Mouse (Mus musculus) cerebellum, postnatal 25 days (tissue): ENCODE results near the gene Tmem117.

ENCODE experiments used
- DNase-seq, 2 experiments: peaks; one replicate each; pipeline ENCODE4 v3.0.0; 2021; ENCODE audit warnings: mixed read lengths in 2 of 2

Gene Tmem117

DNA sequence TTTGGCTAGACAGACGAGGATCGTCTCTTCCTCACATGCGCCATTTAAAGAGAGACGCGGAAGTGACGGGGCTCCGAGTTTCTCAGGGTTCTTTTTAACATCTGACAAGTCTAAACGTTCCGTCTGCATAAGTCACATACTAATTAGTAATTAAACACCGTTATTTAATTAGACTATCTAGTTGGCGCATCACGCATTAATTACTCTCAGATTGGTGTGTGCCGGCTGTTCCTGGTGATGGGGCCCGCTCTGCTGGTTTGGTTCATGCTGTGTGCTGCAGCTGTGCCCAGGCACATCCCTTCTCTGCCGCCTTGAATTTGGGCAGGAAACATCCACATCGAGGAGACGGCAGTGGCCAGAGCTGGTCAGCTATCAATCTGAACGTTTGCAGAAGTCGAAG, 142.7 kb downstream of the Tmem117 start:
- DNase-seq, result peak; percentile 18 to 25

DNA sequence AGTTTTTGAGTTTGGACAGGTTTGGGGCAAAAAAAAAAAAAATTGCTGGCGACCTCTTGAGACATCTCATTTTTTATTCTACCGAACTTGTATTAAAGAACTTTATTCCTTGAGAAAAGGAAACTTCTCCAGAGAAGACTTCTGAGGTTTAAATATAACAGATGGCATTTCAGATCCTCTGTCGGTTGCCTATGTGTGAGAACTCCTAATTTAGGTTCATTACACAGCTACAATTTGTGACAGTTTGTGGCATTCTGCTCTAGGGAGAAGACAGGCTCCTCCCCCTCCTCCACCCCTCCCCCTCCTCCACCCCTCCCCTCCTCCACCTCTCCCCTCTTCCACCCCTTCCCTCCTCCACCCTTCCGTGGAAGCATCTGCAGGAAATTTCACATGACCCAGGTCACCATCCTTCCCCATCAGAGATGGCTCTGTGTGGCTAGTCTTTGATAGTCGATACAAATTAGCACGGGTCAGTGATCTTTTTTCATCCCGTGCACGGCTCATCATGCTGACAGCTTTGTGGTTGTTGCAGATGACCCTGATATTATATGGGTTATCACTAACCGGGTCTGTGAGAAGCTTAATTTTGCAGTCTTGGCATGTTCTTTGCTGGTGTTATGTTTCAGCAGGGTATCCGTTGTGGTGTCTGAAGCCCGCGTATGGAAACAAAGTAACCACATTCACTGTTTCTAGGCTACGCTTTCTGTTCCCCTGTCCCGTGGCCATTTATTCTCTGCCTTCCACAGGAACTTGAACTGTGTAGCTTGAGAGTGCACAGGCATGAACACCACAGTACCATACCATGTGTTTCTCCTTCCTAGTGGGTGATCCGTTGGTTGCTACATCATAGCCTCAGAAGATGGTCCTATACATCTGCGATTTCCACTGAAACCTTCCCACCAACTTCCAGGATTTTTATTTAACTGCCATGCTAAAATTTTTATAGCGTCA, 147.4 kb downstream of the Tmem117 start:
- DNase-seq, result no peak

DNA sequence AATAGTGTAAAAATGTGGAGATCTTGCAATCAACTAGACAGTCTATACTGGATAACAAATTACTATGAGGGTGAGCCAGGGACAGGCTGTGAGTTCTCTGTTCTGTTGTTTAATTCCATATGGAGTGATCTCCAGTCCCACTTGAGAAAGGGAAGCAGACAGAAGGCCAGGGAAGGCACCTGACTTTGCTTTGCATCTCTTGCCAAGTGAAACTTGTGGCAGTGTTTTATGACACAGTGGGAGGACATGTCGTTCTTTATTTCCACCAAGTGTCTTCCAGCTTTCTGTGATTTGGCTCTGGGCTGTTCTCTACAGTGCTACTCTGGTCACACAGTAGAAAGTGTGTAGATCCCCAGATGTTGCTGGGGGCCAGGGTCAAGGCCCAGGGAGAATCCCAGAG, 152.5 kb downstream of the Tmem117 start:
- DNase-seq, result peak; percentile 45 to 53

DNA sequence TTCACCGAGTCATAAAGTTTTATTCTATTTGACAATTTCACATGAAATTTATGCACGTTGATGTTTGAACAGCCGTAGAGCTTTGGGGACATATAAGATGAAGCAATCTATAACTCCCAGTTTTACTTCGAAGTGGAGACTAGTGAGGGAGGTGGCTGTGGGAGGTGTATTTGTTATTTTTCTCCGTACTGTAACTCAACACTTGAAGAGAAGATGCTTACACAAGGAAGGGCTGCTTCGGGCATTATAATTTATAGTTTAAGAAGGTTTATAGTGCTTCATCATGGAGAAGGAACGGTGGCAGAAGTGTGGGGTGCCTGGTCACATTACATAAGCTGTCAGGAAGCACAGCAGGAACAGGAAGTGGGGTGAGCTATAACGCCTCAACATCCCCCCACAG, 164.4 kb downstream of the Tmem117 start:
- no peak for DNase-seq

DNA sequence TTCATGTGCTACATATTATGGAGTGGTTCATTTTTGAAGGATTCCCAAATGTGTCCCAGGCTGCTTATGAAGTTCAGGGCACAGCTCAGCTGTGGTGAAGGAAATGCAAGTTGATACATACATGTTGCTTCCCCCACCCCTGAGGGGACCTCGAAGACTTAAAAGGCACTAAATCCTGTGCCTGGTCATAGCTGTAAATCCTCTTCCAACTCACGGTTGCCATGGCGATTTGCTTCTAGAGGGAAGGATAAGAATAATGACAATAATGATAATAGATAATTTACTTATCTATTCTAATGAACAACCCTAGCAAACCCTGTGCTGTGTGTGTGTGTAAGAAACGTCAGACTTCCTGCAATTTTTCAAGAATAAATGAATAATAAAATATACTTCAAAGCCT, 166.5 kb downstream of the Tmem117 start:
- no peak for DNase-seq

DNA sequence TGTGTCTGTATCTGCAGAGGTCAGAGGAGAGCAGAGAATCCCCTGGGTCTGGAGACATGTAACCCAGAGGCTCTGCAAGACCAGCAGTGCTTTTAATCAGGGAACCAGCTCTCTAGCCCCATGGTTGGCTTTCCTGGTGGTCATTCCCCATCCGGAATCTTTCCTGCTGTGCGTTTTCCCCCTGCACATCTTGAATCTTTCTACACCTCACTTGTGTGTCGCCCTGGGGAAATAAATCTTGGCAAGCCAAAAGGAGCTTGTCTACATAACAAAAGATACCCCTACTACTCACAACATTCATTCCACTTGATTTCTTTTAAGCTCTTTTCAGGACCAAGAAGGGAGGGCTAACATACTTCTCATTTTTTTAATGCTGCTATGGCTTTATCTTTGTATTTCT, 169.2 kb downstream of the Tmem117 start:
- no peak for DNase-seq

DNA sequence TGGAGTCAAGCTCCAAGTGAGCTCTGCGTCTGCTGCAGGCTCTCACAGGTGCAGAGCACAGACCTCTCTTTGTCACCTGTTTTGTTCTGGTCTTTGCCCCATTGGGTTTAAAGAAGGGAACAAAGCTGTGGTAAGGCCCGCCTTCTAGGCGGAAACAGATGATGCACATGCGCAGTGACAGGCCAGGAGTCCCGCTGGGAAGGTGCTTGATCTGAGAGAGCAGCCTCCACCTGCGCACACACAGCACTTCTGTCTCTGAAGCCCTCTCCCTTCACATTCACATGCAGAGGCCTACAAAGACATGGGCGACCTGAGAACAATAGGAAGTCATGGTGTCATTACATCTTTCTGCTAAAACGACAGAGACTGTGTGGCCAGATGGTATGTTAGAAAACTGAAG, 172.4 kb downstream of the Tmem117 start:
- no peak for DNase-seq

DNA sequence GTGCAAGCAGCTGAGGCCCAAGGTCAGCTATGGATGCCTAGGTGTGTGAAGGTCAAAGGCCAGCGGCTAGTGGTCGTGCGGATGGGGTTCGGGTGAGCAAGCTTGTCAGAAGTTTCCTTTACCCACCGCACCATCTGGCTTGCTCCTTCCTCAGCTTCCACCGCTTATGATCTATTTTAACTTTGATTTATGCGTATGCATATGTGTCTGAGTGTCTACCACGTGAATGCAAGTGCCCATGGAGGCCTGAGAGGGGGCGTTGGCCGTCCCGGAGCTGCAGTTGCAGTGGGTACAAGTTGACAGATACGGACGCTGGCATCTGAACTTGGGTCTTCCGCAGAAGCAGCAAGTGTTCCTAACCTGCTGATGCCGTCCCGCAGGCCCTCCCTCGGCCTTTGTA, 173.8 kb downstream of the Tmem117 start:
- DNase-seq, result no peak

DNA sequence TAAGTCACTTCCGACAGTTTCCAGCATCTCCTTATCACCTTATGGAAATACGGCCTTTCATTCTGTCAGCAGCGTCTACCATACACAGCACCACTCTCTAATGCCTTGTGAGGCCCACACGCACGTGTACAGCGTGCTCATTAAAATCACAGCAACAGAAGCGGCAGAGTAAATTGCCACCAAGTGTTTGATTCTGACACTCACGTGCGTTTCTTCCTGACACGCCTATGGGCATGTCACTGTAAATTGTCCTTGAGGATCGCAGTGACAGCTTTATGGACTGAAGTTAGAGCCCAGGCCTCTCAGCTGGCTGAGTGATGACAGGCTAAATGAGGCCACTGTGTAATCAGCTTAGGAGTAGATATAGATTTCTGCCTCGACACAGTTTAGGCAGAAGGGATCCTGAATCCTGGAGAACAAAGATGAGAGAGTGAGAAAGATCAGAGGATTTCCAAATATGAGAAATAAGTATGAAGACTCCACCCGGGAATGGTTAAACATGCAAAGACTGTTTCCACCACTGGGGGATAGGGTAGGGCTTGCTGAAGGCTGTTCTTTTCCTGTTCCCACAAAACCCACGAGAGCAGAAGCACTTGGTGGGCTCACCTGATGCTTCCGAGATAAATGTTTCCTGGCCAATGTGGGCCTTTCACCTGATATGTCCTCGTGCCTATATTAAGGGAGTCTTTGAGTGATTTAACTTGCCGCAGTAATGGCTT, 174.8 kb downstream of the Tmem117 start:
- no peak for DNase-seq

DNA sequence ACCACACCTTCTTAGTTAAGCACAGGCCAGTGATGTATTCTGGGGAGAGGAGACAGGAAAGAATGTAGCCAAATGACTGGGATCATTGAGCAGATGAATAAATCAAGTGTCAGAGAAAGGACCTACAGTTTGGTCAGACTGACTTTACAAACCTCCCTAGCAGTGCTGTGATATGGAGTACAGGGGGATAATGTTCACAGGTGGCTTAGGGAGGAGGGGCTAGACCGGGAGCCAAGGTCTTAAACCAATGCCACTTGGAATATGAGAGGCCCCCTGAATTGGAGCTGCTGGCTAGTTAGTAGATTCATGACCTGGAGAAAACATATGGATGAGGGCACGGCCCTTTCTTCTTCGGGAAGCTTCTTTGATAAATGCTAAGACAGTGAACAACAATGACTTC, 177.0 kb downstream of the Tmem117 start:
- DNase-seq, result no peak

DNA sequence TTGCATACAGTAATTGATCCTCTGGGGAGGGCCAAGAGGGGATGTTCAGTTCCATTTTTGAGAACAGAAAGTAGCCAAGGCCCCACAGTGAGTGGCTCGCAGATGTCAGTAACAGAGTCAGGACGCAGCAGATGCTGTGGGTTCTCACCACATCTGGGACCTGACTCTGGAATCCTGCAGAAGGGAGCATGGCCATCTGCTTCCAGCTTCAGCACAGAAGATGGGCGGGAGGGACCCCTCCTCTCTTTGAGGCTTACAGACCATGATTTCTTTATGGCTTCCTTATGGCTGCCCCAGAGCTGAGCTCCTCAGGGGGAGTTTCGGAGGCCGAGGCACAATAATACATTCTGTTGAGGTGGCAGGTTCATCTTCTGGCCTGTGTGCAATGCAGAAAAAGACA, 182.5 kb downstream of the Tmem117 start:
- DNase-seq, result no peak

DNA sequence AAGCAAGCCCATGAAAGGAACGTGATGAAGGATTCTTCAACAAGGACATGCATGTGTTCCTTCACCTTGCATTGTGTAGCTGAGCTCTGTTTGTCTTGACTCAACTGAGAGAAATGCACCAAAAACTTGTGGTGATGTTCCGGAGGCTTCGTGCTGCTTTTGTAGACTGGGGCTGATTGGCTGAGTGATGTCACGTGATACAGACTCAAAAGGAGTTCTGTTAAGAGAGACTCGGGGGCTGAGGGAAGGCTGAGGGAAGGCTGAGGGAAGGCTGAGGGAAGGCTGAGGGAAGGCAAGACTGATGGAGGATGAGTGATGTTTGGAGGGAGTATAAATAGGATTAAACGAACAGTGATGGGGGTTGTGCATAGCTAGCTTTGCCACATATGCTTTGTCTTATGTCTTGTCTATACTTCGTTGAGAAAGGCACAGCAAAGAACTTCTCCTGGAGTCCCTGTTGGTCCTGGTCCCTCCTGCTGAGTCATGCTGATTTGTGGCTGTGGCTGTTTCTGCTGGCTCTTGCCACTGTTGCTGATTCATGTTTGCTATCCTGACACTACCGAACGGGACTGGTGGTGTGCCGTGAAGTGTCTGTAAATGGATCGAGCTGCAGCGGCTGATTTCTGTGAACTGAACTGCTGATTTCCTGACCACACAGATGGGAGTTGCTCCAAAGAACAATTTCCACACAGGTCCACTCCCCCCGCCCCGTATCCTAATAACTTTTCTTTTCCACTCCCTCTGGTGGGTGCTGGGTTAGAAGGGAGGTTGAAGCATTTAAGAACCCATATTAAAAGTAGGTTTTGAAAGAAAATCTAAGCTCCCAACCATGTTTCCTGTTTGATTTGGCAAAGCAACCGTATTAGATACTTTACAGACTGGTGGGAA, 185.4 kb downstream of the Tmem117 start:
- DNase-seq, result no peak

DNA sequence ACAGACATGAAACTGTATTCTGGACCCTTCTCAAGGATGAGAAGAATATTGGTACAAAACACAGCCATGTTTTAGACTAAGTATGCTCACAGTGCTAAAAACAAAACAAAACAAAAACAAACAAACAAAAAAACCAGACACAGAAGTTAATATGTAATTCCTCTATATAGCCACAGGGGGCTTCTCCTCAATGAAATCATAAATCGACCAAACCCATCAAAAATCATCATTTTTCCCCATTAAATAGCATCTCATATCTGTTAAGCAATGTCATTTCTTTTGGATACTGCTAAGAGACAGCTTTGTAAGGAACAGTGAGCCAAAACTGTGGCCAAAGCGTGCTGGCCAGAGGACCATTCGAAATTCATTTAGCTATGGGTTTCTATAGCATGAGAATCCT, 206.6 kb downstream of the Tmem117 start:
- DNase-seq, result no peak

DNA sequence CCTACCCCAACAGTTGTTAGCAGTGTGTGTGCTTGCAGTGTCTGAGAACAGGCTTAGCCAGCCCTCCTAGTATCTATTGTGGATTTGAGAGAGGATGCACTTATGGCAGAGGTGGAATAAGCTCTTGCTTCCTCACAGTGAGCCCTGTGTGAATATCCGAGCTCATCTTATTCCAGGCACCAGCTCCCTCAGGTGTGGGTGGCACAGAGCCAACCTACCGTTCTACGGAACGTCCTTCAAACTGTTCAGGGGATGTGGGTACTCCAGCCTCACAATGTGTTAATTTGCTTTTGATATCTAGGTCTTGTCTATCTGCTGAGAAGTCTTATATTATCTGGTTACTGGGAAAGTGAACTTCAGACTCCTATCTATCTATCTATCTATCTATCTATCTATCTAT, 209.6 kb downstream of the Tmem117 start:
- DNase-seq, result peak; percentile 22 to 47

DNA sequence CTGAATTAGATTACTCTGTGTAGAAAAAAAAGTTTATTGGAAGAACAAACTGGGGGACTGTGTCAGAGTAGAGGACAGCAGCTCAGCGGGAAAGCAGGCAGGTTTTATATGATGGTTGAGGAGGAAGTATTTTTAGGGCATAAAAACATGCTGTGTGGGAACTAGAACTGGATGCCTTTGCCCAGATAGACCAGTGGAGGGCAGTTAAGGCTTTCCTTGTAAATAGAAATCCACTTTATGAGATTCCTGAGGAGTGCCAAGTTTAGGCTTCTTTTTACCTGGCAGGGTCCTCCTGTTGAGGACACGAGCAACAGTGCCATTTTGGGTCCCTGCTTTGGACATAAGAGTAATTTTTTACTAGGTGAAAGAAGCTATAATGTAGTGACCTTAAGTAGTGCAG, 218.5 kb downstream of the Tmem117 start:
- peak; percentile 13 to 40 for DNase-seq

DNA sequence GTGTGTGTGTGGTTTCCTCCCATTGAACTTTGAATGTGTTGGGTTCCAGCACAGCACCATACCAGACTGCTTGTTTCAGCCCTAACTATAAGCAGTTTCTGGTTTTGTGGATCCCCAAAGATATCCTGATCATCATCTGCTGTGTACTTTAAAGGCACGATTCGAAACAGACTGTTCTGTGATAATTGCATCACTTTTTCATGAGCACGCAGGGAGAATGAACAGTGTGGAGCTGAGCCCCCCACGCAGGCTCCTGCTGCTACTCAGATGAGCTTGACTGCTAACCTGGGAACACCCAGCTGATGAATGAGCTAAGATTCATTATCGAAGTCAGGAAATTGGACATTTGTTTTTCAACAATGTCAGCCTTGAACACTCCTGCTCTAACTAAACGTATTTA, 230.6 kb downstream of the Tmem117 start:
- no peak for DNase-seq

DNA sequence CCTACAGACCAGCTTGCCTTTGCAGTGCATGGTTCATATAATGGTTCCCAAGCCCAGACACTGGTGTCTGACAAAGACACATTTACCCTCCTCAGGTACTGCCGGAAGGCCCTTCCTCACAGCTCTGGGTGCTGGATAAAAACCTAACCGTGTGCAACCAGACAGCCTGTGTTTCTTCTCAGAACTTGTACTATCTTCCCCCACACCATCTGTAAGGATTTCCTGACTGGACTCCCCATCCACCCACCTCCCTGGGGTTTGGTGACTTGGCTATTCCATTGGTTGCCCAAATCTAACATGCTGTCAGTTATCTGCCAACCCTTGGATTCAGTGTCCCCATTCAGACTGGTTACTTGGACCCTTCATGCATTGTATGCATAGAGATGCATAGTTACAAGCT, 232.1 kb downstream of the Tmem117 start:
- DNase-seq, result no peak

DNA sequence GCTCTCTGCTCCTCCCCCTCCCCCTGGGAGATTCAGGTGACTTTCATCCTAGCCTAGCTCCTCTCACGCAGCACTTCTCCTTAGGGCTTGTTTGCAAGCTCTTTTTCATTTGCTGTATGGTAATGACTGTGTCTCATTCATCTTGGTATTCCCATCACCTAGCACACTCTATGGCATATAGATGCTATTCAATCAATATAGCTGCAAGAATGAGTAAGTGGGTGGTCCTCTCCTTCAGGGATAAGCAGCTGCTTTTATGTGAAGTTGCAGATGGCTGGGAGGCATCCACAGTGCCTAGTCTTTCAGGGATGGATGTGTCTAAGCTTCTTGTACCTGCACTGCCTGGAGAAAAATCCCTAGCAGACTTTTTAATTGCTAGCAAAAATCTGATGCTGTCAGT, 235.1 kb downstream of the Tmem117 start:
- no peak for DNase-seq

DNA sequence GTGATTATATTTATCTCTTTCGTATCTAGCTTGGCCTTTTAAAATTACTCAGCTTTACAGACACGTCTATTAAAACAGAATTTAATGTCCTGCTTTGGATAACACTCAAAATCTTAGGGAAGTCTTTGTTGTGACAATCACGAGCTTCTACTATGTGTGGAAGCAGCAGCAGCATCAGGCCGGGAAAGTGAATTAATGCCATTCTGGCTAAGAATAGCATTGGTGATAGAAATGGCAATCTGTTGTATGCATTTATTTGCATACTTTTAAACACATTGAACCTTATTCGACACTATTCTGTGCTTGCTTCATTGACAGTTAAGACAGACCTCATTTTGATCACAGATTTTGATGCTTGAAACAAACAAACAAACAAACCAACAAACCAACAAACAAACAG, 239.3 kb downstream of the Tmem117 start:
- no peak for DNase-seq

DNA sequence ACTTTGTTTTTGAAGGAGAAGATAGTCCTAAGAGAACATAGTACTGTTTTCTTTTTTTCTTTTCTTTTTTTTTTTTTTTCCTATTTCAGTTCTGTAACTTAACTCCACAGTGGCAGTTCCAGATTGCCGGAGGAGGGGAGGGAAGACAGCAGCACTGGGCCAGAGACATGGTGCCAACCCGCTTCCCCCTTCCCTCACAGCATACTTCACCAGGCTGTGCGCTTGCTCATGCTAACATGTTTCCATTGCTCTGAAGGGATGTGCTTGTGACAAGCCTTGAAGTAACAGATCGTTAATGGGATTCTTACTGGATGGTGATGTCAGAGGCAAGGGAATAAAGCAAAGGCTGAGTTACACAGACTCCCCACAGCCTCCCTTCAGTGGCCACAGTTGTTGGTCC, 256.0 kb downstream of the Tmem117 start:
- no peak for DNase-seq

DNA sequence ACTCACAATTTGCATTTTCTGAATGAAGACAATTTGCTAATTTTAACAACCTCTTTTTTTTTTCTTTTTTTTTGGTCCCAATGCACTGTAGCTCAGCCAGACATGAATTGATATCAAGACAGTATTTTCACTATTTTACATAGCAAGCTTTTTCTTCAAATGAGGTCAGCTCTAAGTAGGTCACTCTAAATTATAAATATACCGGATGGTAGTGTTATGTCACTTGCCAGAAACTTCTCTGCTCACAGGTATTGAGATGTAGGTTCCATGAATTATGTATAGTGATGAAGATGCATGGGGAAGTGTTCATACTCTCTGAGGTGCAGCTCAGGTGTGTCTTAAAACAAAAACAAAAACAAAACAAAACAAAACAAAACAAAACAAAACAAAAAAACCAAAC, 264.2 kb downstream of the Tmem117 start:
- no peak for DNase-seq

DNA sequence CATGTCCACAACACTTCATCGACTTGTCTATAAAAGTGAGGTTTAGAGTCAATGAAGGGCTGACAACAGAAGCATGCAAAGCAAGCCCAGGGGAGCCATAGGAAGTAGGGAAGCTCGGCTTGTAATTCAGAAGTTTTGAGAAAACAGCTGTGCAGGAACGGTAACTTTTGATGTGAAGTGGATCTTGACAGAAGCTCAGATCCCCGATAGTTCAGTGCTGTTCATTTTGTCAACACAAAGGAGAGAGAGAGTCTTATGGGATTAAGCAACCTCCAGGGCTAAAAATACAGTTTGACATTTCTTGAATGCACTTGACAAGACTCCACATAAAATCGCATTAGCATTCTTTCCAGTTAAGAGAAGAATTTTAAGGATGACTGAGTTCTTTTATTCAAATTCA, 265.1 kb downstream of the Tmem117 start:
- DNase-seq, result no peak

DNA sequence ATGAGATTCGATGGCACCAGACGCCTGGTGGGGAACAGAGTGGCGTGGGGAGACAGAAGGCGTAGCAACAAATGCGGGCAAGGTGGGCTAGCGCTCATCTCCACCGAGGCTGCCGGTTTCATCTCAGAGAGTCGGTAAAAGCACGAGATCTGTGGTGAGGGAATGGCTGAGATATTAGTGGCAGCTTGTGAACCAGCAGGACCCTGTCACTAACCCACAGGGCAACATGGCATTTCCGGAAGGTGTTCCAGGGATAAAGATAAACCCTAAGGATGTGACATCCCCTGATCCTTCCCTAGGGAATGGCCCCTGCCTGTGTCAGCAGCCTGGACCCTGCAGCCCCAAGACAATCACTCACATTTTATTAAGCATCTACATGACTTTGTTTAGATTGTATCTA, 266.6 kb downstream of the Tmem117 start:
- peak; percentile 84 to 87 for DNase-seq
